Mouse (Mus musculus): ENCODE measurements at regions not wholly inside any gene's neighbourhood (a gene's known extent, or its start where the extent isn't known, plus 50 kb on each side); places are given as distances from the start of the nearest gene placed in this dataset.
A peak's percentile ranks its signal among the peaks of the same experiment; 100 is the strongest.

DNA sequence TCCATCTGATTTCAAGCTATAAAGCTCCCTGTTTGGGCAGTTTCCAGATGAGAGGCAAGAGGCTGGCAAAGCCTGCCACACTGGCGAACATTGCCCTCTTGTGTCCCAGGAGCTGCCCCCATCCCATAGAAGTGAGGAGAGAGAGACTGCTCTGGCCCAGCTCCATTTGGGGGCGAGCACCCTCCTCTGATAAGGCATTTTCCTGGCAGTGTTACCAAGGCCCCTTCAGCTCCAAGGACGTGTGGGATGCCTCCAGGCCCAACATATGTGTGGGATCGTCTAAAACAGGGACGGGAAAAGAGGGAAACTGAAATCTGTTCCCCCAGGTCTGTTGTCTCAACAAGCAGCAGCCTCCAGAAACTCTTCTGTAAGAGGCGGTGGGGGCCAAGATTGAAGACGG lies 88.0 kb upstream of the Csf3r start:
- no peak for DNase-seq (ENCODE audit: low read depth)

DNA sequence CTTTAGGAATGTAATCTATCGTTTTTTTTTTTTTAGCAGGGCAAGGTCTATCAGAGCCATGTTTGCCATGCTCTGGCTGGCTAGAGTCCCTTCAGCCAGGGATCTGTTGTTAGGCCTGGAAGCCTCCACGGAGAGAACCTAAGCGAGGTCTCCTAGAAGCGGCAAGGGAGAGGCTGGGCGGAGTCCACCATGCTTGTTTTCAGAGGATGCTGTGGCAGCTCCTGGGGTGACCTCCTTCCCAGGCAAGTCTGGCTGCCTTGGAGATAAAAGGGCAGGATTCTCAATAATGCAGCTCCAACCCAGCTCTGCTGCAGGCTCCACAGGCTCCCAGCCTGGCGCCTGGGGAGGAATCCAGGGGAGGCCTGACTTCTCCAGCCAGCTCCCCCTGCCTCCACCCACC lies 86.2 kb upstream of the Csf3r start:
- no peak for DNase-seq (ENCODE audit: low read depth)

DNA sequence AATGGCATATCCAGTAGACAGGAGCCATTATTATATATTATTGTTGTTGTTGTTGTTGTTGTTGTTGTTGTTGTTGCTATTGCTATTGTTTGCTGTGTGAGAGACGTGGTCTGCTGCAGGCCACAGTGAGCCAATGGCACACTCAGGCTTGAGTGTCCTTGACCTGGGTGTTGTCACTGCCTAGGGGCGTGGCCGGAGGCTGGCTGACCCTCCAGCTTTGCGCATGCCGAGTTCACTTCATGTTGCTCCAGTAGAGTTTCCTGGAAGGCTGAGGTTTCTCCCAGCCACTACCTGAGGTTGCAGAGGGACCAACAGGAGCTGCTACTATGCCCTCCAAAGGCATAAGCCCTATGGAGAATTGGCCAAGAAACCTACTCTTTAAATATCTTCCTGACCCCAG lies 83.1 kb upstream of the Csf3r start:
- no peak for DNase-seq (ENCODE audit: low read depth)

DNA sequence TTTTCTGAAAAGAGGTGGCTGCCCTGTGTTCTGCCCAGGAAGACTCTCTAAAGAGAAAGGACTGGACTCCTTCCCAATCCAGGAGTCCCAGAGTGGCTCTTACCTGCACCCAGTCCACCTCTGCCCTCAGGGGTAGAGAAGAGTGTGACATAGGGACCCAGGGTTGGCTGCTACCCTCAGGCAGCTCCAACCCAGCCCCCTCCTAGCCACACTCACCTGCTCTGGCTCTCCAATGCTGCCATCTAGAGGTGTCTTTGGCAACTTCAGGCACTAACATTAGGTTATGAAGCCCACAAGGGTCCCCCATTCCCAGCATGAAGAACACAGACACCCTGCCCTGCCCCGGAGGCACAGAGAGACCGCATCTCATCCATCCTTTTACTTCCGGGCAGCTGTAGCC lies 82.4 kb upstream of the Csf3r start:
- no peak for DNase-seq (ENCODE audit: low read depth)

DNA sequence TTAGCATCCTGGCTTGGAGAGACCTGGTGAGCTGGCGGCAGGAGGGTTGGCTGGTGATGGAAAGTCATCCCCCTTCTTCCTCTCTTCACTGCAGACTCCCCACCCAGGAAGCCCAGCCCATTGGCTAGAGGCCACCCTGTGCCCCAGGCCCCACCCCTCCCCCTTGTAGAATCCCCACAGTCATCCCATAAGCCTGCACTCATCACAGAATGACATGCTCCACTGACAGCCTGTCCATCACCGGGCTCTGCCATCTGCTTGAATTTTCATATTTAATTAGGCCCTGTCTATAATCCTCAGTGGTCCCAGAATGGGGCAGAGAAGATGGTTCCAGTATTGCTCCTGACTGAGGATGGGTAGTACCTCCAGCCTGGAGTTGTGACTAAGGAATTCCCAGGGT lies 79.3 kb upstream of the Csf3r start:
- no peak for DNase-seq (ENCODE audit: low read depth)

DNA sequence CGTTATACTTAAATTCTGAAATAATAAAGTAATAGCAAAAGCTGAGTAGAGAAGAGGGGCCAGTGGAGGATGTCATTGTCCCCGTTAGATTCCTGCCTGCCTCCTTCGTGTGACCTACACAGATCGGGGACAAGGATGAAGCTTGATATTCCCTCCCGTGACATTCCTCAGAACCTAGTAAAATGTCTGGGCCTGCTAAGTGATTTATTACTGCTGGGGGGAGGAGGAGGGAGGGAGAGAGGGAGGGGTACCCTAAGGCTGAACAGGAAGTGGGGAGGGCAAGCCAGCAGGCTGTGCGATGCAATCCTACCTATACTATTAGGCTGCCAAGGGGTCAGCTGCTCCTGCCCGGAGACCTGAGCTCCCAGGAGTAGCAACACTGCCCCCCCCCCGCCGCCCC lies 64.9 kb upstream of the Csf3r start:
- no peak for DNase-seq (ENCODE audit: low read depth)

DNA sequence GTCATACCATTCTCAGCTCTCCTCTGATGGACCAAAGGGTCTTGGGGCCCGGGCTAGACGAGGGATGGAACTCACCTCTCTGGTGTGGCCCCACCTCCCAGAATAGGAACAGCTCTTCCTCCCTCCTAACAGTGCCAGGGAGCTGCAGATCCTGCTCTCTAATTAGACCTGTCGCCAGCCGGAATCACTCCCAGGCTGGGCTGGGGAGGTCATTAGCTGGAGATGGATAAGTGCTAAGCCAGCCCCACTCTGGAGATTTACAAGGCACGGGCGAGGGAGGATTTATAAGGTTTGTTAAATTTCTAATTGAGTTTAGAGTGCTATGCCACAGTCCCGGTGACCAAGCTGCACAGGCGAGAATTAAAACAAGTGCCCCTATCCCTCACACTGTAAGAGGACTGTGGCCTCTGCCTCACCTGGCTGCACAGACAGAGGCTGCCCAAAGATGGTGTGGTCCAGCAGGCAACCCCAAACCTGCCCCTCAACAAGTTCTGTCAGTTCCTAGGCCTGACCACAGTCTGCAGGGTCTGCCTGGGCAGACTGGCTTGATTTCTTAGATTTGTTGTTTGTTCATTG lies 63.6 kb upstream of the Csf3r start:
- no peak for DNase-seq (ENCODE audit: low read depth)

DNA sequence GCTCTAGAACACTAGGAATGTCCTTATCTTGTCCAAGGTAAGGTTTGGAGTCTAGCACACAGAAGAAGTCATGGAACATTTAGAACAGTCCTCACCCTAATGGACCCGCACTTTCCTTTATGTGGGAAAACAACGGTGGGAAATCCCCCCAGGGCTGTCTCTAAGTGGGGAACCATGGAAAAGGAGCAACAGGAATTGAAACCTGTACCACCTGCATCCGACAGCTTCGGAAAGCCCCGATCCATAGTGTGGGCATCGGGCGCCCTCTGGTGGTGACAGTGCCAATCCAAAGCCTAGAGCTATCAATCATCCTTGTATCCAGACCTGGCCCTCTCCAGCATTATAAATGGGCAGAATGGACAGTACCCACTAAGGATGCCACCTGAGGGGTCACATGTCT lies 61.7 kb upstream of the Csf3r start:
- peak; percentile 73 for DNase-seq (ENCODE audit: low read depth)

Measured in induced T-regulatory cell, adult 2 months (primary cell).